Mouse (Mus musculus) liver, embryonic 14.5 days (tissue): ENCODE measurements around the gene Terb2. TPM values are rescaled to one million over a fixed set of nuclear protein-coding genes. Genes with fewer than 3 reads are reported as not detected.

Source experiments
- ATAC-seq: fragments of 200-750 bp; cut with Nextera tagmentation; 2 replicates; pipeline ENCODE4 v1.8.0; 2017; ENCODE audit warnings: moderate number of reproducible peaks, mild to moderate bottlenecking, moderate library complexity; ENCODE audit not compliant: insufficient read depth
- DNase-seq, 3 experiments: peaks; one replicate each; pipeline ENCODE4 v3.0.0-alpha.2; 2012 to 2013; ENCODE audit warnings: low read depth in 3 of 3, low spot score in 3 of 3
- H3K27ac ChIP-seq: fragments of 300-500 bp; sonication (generic); 2 replicates; pipeline ENCODE4 v1.5.1; 2014; ENCODE audit warnings: moderate library complexity, mild to moderate bottlenecking, control low read depth, inconsistent platforms
- H3K27me3 ChIP-seq: fragments of 300-500 bp; sonication (generic); 2 replicates; pipeline ENCODE4 v1.6.1; 2014; ENCODE audit warnings: mild to moderate bottlenecking, low read length, moderate library complexity; ENCODE audit not compliant: control insufficient read depth, insufficient read depth
- H3K36me3 ChIP-seq: fragments of 300-500 bp; sonication (generic); replicated peaks from 2 replicates; pipeline ENCODE4 v1.6.1; 2014; ENCODE audit warnings: low read depth; ENCODE audit not compliant: control insufficient read depth, insufficient read depth
- H3K4me1 ChIP-seq, 2 experiments: fragments of 200-500 bp in 1 of 2; fragments of 300-500 bp in 1 of 2; sonication (generic) in 1 of 2; replicated peaks; 2 replicates each; pipeline ENCODE4 v1.6.1; 2012 to 2014; ENCODE audit warnings: antibody characterized with exemption in 1 of 2, inconsistent platforms in 1 of 2, low read length in 1 of 2; ENCODE audit not compliant: control insufficient read depth in 2 of 2, insufficient read depth in 2 of 2
- H3K4me2 ChIP-seq: fragments of 300-500 bp; sonication (generic); 2 replicates; pipeline ENCODE4 v1.6.1; 2014; ENCODE audit warnings: low read depth, mild to moderate bottlenecking, control low read depth, moderate library complexity
- H3K4me3 ChIP-seq, 2 experiments: fragments of 200-500 bp in 1 of 2; fragments of 300-500 bp in 1 of 2; sonication (generic) in 1 of 2; 2 replicates each; pipeline ENCODE4 v1.5.1; 2012 to 2014; ENCODE audit warnings: low read depth in 2 of 2, low read length in 2 of 2, mild to moderate bottlenecking in 2 of 2, control low read depth in 1 of 2, inconsistent platforms in 1 of 2, moderate library complexity in 1 of 2; ENCODE audit not compliant: insufficient read depth in 1 of 2
- H3K9ac ChIP-seq: fragments of 300-500 bp; sonication (generic); replicated peaks from 2 replicates; pipeline ENCODE4 v1.6.1; 2014; ENCODE audit warnings: mild to moderate bottlenecking, control low read depth, moderate library complexity
- H3K9me3 ChIP-seq: fragments of 300-500 bp; sonication (generic); 2 replicates; pipeline ENCODE4 v1.6.1; 2016; ENCODE audit warnings: low read length, mixed read lengths; ENCODE audit not compliant: control insufficient read depth
- CTCF ChIP-seq: IDR thresholded peaks from 2 replicates; pipeline ENCODE4 v1.5.1; 2016; ENCODE audit warnings: antibody characterized with exemption, low read depth, control low read depth
- EP300 ChIP-seq: IDR thresholded peaks from 2 replicates; pipeline ENCODE4 v1.6.1; 2016; ENCODE audit warnings: antibody characterized with exemption, low read depth
- WGBS: fragments of 180-500 bp; shearing (Covaris S2); extraction: QIAGEN DNeasy Blood & Tissue Kit; methylation state at CpG from one replicate; pipeline ENCODE4 v1.1.7; 2014; ENCODE audit not compliant: insufficient replicate concordance; 5-methylcytosine and 5-hydroxymethylcytosine counted together
- polyA plus RNA-seq, 2 experiments: library from polyadenylated mRNA; depleted of rRNA in 1 of 2; stranded (reverse) in 1 of 2; unstranded in 1 of 2; fragments of >200 nt; fragmentation: Nextera tagmentation in 1 of 2; extraction: Ambion mirVana in 1 of 2; gene quantifications; 2 replicates each; pipeline versions ENCODE4 v1.2.1 to v1.2.3; 2012 to 2014

Gene Terb2
- polyA plus RNA-seq, 2 experiments: not detected

DNA sequence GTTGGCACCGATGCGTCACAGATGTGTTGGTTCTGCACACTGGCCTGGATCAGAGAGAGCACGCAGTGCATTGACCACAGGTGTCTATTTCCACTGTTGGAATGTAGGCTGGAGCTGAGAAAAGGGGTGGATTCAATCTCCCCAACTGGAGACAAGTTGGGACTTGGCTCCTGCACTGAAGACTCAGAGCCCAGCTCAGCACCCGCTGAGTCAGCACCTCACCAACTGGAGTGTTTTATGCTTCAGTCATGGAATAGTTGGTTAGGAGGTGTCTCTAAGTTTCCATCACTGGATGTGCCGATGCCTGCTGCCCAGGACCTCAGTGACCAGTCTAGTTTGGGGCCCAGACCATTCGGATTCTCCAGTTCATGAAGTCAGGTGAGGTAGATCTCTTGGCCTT, 44.3 kb downstream of the Terb2 start:
- TF ChIP-seq CTCF (no peak), EP300 (no peak)
- no peak for DNase-seq
- Histone ChIP-seq H3K36me3 (no peaks in the 10 kb centered on the region), H3K4me1 (peaks cover 17 to 30% of the 10 kb centered on the region in 2 experiments), H3K9ac (no peak overlapping the region), H3K27me3 (no peaks in the 10 kb centered on the region), H3K9me3 (no peaks in the 10 kb centered on the region), H3K4me2 (no peak overlapping the region), H3K4me3 (no peak overlapping the region), H3K27ac (no peak overlapping the region)
- WGBS: 76% methylated on average over 6 of the region's 6 CpGs
- no peak for ATAC-seq

DNA sequence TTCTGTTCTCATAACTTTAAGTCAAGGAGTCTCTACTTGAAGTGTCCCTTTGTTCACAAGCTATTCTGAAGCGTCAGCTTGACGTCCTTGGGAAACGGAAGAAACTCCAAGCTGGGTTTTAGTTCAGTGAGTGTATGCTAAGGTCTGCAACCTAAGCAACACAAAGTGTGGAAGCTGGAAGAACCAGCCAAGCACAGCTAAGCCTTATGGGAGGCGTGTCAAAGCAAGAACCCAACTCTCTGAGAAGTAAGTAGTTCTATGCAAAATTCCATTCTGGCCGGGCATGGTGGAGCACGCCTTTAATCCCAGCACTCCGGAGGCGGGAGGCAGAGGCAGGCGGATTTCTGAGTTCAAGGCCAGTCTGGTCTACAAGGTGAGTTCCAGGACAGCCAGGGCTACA, 45.5 kb downstream of the Terb2 start:
- ATAC-seq (no peak), DNase-seq (no peak)
- Histone ChIP-seq H3K27ac (no peak overlapping the region), H3K4me3 (no peak overlapping the region), H3K9me3 (no peaks in the 10 kb centered on the region), H3K9ac (no peak overlapping the region), H3K27me3 (no peaks in the 10 kb centered on the region), H3K36me3 (no peaks in the 10 kb centered on the region), H3K4me2 (no peak overlapping the region), H3K4me1 (peaks cover 21 to 35% of the 10 kb centered on the region in 2 experiments)
- WGBS: 80% methylated on average over 9 of the region's 9 CpGs
- no peak for TF ChIP-seq EP300
- no peak for TF ChIP-seq CTCF

DNA sequence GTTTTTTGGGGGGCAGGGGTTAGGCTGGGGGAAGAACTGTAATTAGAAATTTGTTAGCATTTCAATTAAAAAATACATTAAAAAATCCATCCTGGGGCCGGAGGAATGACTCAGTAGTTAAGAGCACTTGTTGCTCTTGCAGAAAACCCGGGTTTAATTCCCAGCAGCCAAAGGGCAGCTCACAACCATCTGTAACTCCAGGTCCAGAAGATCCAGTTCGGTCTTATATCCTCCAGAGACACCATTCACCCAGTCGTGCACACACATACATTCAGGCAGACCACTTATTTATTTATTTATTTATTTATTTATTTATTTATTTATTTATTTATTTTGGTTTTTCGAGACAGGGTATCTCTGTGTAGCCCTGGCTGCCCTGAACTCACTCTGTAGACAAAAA, 47.3 kb downstream of the Terb2 start:
- 45% methylated on average over 5 of the region's 5 CpGs for WGBS
- ATAC-seq (no peak), DNase-seq (no peak)
- Histone ChIP-seq H3K36me3 (no peaks in the 10 kb centered on the region), H3K27ac (no peak overlapping the region), H3K9me3 (no peaks in the 10 kb centered on the region), H3K4me3 (0 out of 4 replicates have a peak overlapping the region, but pooled peaks of 1 of the 2 experiments have one; percentile 81), H3K27me3 (no peaks in the 10 kb centered on the region), H3K9ac (no peak overlapping the region), H3K4me2 (peak overlapping the region; percentile 94; the same call in 1 of the 2 replicates), H3K4me1 (peaks cover 18 to 33% of the 10 kb centered on the region in 2 experiments)
- TF ChIP-seq EP300 (no peak), CTCF (no peak)

DNA sequence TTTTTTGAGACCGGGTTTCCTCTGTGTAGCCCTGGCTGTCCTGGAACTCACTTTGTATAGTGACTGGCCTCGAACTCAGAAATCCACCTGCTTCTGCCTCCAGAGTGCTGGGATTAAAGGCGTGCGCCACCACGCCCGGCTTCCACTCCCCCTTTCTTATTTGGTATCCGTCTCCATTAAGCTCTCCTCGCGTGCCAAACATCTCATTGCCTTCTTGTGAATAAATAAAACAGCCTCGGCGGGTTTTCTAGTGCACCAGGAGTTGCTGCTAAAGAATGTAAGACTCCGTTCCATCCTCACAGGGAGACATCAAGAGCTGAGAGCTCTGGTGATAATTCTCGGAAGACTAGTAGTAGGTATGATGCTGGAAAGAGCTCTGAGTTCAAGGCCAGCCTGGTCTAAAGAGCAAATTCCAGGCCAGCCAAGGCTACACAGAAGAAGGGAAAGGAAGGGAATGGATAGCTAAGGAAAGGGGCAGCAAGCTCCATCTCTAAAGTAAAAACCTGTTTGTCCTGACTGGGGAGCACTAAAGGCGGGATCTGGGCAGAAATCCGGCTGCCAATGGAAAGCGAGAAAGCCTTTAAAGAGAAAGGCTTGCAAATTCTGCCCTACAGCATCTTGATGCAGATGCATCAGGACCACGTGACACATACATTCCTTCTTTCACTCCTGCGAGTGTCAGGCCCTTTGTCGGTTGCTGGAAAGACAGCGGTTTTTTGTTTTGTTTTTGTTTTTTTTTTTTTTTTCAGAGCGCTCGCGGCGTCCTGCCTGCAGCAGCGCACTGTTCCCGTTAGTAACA, 47.9 kb downstream of the Terb2 start:
- ATAC-seq (peak; percentile 13; the same call in 1 of the 2 replicates), DNase-seq (peak in 2 of 3 experiments; percentile 36 to 48)
- H3K27ac ChIP-seq: peak overlapping the region; percentile 82
- H3K4me1 ChIP-seq: peaks cover 18 to 31% of the 10 kb centered on the region in 2 experiments
- no peaks in the 10 kb centered on the region for H3K36me3 ChIP-seq
- peak overlapping the region; percentile 94 for H3K4me2 ChIP-seq
- no peaks in the 10 kb centered on the region for H3K9me3 ChIP-seq
- peak overlapping the region; percentile 85 for H3K9ac ChIP-seq
- TF ChIP-seq CTCF: no peak
- no peak for TF ChIP-seq EP300
- peak overlapping the region; percentile 81 for H3K4me3 ChIP-seq
- H3K27me3 ChIP-seq: no peaks in the 10 kb centered on the region
- WGBS: 7% methylated on average over 26 of the region's 26 CpGs

DNA sequence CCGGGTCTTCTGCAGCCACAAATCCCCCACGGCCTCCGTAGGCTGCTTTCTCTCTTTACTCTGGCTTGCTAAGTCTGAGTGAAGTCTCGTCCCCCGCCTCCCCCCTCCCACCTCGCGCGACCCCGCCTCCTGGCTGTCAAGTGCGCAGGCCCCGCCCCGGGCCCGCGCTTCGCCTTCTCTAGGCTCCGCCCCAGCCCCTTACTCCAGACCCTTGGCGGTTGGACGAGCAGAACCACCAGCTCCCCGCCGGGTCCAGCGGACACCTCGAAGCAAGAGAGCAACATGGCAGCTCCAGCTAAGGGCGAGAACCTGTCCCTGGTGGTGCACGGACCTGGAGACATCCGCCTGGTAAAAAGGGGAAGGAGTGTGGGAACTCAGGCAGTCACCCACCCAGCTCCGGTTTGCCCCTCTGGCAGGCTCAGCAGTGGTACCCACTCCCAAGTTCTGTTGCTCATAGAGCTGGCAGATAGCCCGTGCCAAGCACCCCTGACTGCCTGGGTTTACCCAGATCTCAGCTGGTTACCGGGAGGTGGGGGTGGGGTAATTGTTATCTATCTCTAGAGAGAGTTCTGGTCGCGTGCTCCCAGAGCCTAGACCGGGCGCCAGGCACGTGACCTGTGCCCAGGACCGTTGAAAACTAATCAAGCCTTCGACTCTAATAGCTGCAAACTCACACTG, 48.7 kb downstream of the Terb2 start, which contains the start of gene Sord:
TSS of gene Sord (plus strand) at position 139 of the 678 bp plus-strand sequence.
- H3K4me1 ChIP-seq: peaks cover 17 to 37% of the 10 kb centered on the region in 2 experiments
- H3K27me3 ChIP-seq: no peaks in the 10 kb centered on the region
- DNase-seq (peak; percentile 67 to 73 (median 68)), ATAC-seq (peak; percentile 94)
- peak within 1 kb of the TSS; percentile 85 for H3K9ac ChIP-seq
- H3K9me3 ChIP-seq: no peaks in the 10 kb centered on the region
- TF ChIP-seq EP300: peak; percentile 29; the same call in 1 of the 2 replicates
- no peak for TF ChIP-seq CTCF
- peak within 1 kb of the TSS; percentile 81 for H3K4me3 ChIP-seq
- WGBS: under 1% methylated on average over 35 of the region's 35 CpGs
- H3K4me2 ChIP-seq: peak within 1 kb of the TSS; percentile 94
- no peaks in the 10 kb centered on the region for H3K36me3 ChIP-seq
- H3K27ac ChIP-seq: peak within 1 kb of the TSS; percentile 82
